9 mouse cellular contexts compared by ENCODE assay signal in genomic region chr3:51807981-51808870, GRCm38 (mm10).
DNase-seq lines count a peak whose midpoint lies in the region; ATAC-seq lines count a peak whose summit lies in the region.
"Had no signal": no experiment of that assay in that cellular context is flagged by ENCODE, and none has a peak within 500 bp of the region (broad histone marks: within the 10 kb centered on the region; RNA-seq: fewer than 3 reads in every experiment).

No protein-coding gene starts in this region.

- no peaks in the 10 kb centered on the region for H3K27me3 ChIP-seq in heart, embryonic 11.5 days (ENCODE audit: control insufficient read depth, insufficient read depth, low read length)
- H3K27me3 ChIP-seq: megakaryocyte, embryonic 14.5 days had no signal

- no peaks in the 10 kb centered on the region for H3K4me1 ChIP-seq in heart, embryonic 11.5 days (ENCODE audit: control insufficient read depth, insufficient read depth, low read length)
- H3K4me1 ChIP-seq: megakaryocyte, embryonic 14.5 days had no signal

- no peaks in the 10 kb centered on the region for H3K9me3 ChIP-seq in heart, embryonic 11.5 days (replicated peaks; ENCODE audit: control insufficient read depth, low read length)
- H3K9me3 ChIP-seq: megakaryocyte, embryonic 14.5 days had no signal

- no peak overlapping the region for H3K9ac ChIP-seq in heart, embryonic 11.5 days (ENCODE audit: low read depth, low read length)

- ATAC-seq in heart, embryonic 11.5 days (replicated peaks; ENCODE audit: insufficient number of reproducible peaks, low FRiP score, low TSS enrichment): no peak
- ATAC-seq in granulocyte monocyte progenitor cell, adult 5-6 weeks (replicated peaks; ENCODE audit: poor library complexity, severe bottlenecking): no peak

- WGBS in heart, embryonic 11.5 days (ENCODE audit: insufficient replicate concordance): 79% methylated on average over 16 of the region's 16 CpGs

- H3K4me3 ChIP-seq in heart, embryonic 11.5 days (ENCODE audit: low read depth, low read length): no peak overlapping the region
- H3K4me3 ChIP-seq: megakaryocyte, embryonic 14.5 days had no signal

- DNase-seq in heart, adult 18-20 months: peak; percentile 43 to 50
- DNase-seq in cerebellum, adult 11-12 months: peak; percentile 66
- DNase-seq in gastrocnemius, postnatal 14 days: peak; percentile 21
- DNase-seq in lung, postnatal 36 days: peak; percentile 42
- no peak for DNase-seq in T-cell, adult 2 months (ENCODE audit: low spot score)
- DNase-seq in left cerebral cortex, adult 8-10 months (ENCODE audit: low spot score in 2 of 2): no peak

- no peak overlapping the region for H3K4me2 ChIP-seq in heart, embryonic 11.5 days

- intact Hi-C loops in gastrocnemius, postnatal 14 days (cut with DNase I; ENCODE audit: low total_unique reads): no loop called here

- no peaks in the 10 kb centered on the region for H3K36me3 ChIP-seq in heart, embryonic 11.5 days (ENCODE audit: control insufficient read depth, insufficient read depth, low read length)

- H3K27ac ChIP-seq in heart, embryonic 11.5 days (ENCODE audit: low read depth, low read length): no peak overlapping the region

Comparison
In these comparisons a context has a peak if more than half of its experiments do, and no peak if none do; other contexts are left out.
1. DNase-seq: peak in heart, adult 18-20 months (2 of 2), cerebellum, adult 11-12 months (single experiment), gastrocnemius, postnatal 14 days (single experiment) and lung, postnatal 36 days (single experiment); none in T-cell, adult 2 months (single experiment) and left cerebral cortex, adult 8-10 months (0 of 2).